21 mouse cellular contexts compared by ENCODE assay signal in the genomic region with DNA sequence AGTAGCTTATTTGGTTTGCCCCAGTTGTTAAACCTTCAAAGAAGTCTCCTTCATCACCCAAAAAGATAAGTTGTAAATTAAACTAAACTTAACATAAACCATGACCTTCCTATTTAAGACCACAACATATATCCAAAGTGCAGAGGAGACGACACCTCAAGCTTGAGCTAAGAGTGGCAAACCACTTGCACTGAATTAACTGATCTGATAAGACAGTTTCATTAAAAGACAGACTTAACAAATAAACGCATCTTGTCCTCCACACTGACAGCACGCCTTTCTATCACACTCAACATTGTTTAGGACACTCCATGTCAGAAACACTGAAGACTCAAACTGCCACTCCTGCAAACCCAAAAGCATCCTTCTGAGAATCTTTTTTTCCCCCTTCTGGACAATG.
"Had no signal": no experiment of that assay in that cellular context is flagged by ENCODE, and none has a peak within 500 bp of the region (broad histone marks: within the 10 kb centered on the region; RNA-seq: fewer than 3 reads in every experiment).

No protein-coding gene starts in this region.

- DNase-seq: kidney, adult 18-20 months; kidney, adult 9 months; kidney, postnatal 14 days; kidney, postnatal 4 days; left cerebral cortex, postnatal 4 days; lung, adult 2 months; lung, postnatal 14 days; lung, postnatal 4 days; thymus, adult 2 months; thymus, postnatal 14 days; thymus, postnatal 4 days had no signal

- H3K9me3 ChIP-seq: limb, embryonic 12.5 days; limb, embryonic 15.5 days; midbrain, embryonic 10.5 days; midbrain, embryonic 13.5 days; neural tube, embryonic 13.5 days had no signal

- H3K36me3 ChIP-seq: limb, embryonic 12.5 days; limb, embryonic 15.5 days; midbrain, embryonic 10.5 days; midbrain, embryonic 13.5 days; neural tube, embryonic 13.5 days had no signal

- H3K9ac ChIP-seq: limb, embryonic 12.5 days; limb, embryonic 15.5 days; liver, embryonic 14.5 days; midbrain, embryonic 13.5 days; neural tube, embryonic 13.5 days had no signal

- ATAC-seq: intestine, embryonic 16.5 days; midbrain, embryonic 13.5 days; midbrain, embryonic 16.5 days had no signal

- H3K27ac ChIP-seq: limb, embryonic 12.5 days; limb, embryonic 15.5 days; liver, embryonic 14.5 days; midbrain, embryonic 10.5 days; midbrain, embryonic 13.5 days; neural tube, embryonic 13.5 days; stomach, postnatal 0 days had no signal

- H3K4me3 ChIP-seq: limb, embryonic 12.5 days; limb, embryonic 15.5 days; midbrain, embryonic 10.5 days; midbrain, embryonic 13.5 days; myocyte; neural tube, embryonic 13.5 days had no signal

- H3K4me2 ChIP-seq: limb, embryonic 12.5 days; limb, embryonic 15.5 days; midbrain, embryonic 13.5 days; neural tube, embryonic 13.5 days had no signal

- H3K27me3 ChIP-seq: limb, embryonic 15.5 days; midbrain, embryonic 13.5 days; neural tube, embryonic 13.5 days had no signal
